Mouse (Mus musculus) stomach, embryonic 14.5 days (tissue): ENCODE data around the gene 2310011J03Rik. TPM values are rescaled to one million over a fixed set of nuclear protein-coding genes. Genes with fewer than 3 reads are reported as not detected.
A peak's percentile ranks its signal among the peaks of the same experiment; 100 is the strongest.

Experiments
- ATAC-seq: fragments of 200-750 bp; cut with Nextera tagmentation; 2 replicates; pipeline ENCODE4 v1.8.0; 2017; ENCODE audit warnings: low read depth, moderate TSS enrichment; ENCODE audit not compliant: insufficient number of reproducible peaks, insufficient read depth, low FRiP score
- H3K27ac ChIP-seq: fragments of 300-500 bp; sonication (generic); 2 replicates; pipeline ENCODE4 v1.5.1; 2014; ENCODE audit warnings: mild to moderate bottlenecking, low read length, moderate library complexity, mixed read lengths
- H3K27me3 ChIP-seq: fragments of 300-500 bp; sonication (generic); 2 replicates; pipeline ENCODE4 v1.6.1; 2014; ENCODE audit warnings: low read length, control low read depth, mixed read lengths; ENCODE audit not compliant: control insufficient read depth, insufficient read depth
- H3K36me3 ChIP-seq: fragments of 300-500 bp; sonication (generic); 2 replicates; pipeline ENCODE4 v1.6.1; 2014; ENCODE audit warnings: mild to moderate bottlenecking, control low read depth, low read length, moderate library complexity, mixed read lengths; ENCODE audit not compliant: control insufficient read depth, insufficient read depth
- H3K4me1 ChIP-seq: fragments of 300-500 bp; sonication (generic); 2 replicates; pipeline ENCODE4 v1.6.1; 2014; ENCODE audit warnings: low read length, control low read depth, mixed read lengths; ENCODE audit not compliant: control insufficient read depth, insufficient read depth
- H3K4me2 ChIP-seq: fragments of 300-500 bp; sonication (generic); replicated peaks from 2 replicates; pipeline ENCODE4 v1.6.1; 2014; ENCODE audit warnings: low read depth, low read length, control low read depth
- H3K4me3 ChIP-seq: fragments of 300-500 bp; sonication (generic); 2 replicates; pipeline ENCODE4 v1.5.1; 2014; ENCODE audit warnings: low read depth, low read length, control low read depth
- H3K9ac ChIP-seq: fragments of 300-500 bp; sonication (generic); replicated peaks from 2 replicates; pipeline ENCODE4 v1.6.1; 2014; ENCODE audit warnings: low read depth, mild to moderate bottlenecking, control low read depth, low read length, moderate library complexity, mixed read lengths
- H3K9me3 ChIP-seq: fragments of 300-500 bp; sonication (generic); 2 replicates; pipeline ENCODE4 v1.6.1; 2016; ENCODE audit warnings: low read depth, low read length, control low read depth; ENCODE audit not compliant: control insufficient read depth
- WGBS: fragments of 180-500 bp; shearing (Covaris S2); extraction: QIAGEN DNeasy Blood & Tissue Kit; methylation state at CpG from one replicate; pipeline ENCODE4 v1.1.7; 2014; 5-methylcytosine and 5-hydroxymethylcytosine counted together
- polyA plus RNA-seq: library from polyadenylated mRNA; unstranded; fragments of >200 nt; fragmentation: Nextera tagmentation; extraction: Ambion mirVana; gene quantifications from 2 replicates; pipeline ENCODE4 v1.2.1, GENCODE M21; 2014

Gene 2310011J03Rik
- polyA plus RNA-seq, result 39.6 and 43.0 TPM in 2 replicates

DNA sequence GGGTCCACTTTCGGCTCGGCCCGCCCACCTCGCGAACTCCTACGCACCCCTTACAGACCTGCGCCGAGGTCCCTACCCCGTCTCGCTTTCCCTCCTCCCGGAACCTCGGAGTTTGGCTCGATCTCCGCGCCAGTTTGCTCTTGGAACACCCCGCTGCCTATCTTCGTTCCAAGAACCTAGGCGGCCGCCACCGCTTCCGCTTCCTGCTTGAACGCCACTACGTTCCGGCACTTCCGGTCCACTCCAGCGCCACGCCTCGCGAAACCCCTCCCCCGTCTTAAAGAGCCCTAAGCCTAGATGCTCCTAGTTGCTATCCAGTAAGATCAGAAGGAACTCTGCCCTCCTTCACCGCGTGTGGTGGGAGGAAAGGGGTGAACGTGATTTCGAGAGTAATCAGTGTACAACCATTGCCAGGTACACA is at the start of gene 2310011J03Rik:
Gene 2310011J03Rik (minus strand): TSS at position 198 of the 421 bp plus-strand sequence.
- under 1% methylated on average over 34 of the region's 34 CpGs for WGBS
- Histone ChIP-seq H3K27me3 (peaks cover 16% of the 10 kb centered on the region), H3K4me1 (peaks cover 9% of the 10 kb centered on the region; the same call in 1 of the 2 replicates), H3K9ac (peak within 1 kb of the TSS; percentile 65), H3K27ac (peak within 1 kb of the TSS; percentile 68; the same call in 1 of the 2 replicates), H3K4me3 (peak within 1 kb of the TSS; percentile 93), H3K4me2 (peak within 1 kb of the TSS; percentile 77), H3K9me3 (no peaks in the 10 kb centered on the region), H3K36me3 (no peaks in the 10 kb centered on the region)
- peak; percentile 64 for ATAC-seq

- H3K27me3 ChIP-seq, result no peaks in the 10 kb centered on the region
- no peak overlapping the region for H3K27ac ChIP-seq
- no peak overlapping the region for H3K9ac ChIP-seq
- no peaks in the 10 kb centered on the region for H3K9me3 ChIP-seq
- H3K4me3 ChIP-seq, result no peak overlapping the region
- WGBS, result 81% methylated on average over 6 of the region's 6 CpGs
- no peak overlapping the region for H3K4me2 ChIP-seq
- H3K36me3 ChIP-seq, result no peaks in the 10 kb centered on the region
- H3K4me1 ChIP-seq, result no peaks in the 10 kb centered on the region
- no peak for ATAC-seq
These were observed 48.1 kb upstream of the 2310011J03Rik start for GRCm38 (mm10) chr10:80368392-80368791.

GRCm38 (mm10) chr10:80367954-80368353 is 47.6 kb upstream of the 2310011J03Rik start:
- H3K9me3 ChIP-seq, result no peaks in the 10 kb centered on the region
- H3K4me2 ChIP-seq, result no peak overlapping the region
- no peak overlapping the region for H3K9ac ChIP-seq
- H3K4me3 ChIP-seq, result no peak overlapping the region
- 61% methylated on average over 5 of the region's 5 CpGs for WGBS
- no peaks in the 10 kb centered on the region for H3K27me3 ChIP-seq
- no peak overlapping the region for H3K27ac ChIP-seq
- no peak for ATAC-seq
- no peaks in the 10 kb centered on the region for H3K4me1 ChIP-seq
- no peaks in the 10 kb centered on the region for H3K36me3 ChIP-seq

GRCm38 (mm10) chr10:80365736-80366135 is 45.4 kb upstream of the 2310011J03Rik start:
- no peaks in the 10 kb centered on the region for H3K36me3 ChIP-seq
- WGBS, result 62% methylated on average over 6 of the region's 6 CpGs

DNA sequence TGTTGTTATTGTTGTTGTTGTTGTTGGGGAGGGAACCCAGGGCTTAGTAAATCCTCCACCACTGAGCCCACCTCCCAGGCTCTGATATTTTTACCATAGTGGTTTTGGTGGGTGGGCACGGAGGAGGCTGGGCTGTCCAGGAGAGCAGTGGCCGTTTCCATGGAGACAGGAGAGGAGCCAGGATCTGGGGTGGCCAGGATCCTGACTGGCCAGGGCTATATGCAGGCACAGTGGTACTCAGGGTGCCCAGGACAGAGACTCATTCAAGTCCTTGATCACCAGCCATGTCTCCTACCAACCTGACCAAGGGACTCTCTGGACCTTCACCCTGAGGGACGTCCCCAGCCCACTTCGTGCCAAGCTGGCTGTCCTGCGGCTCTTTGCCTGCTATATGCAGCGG is 43.4 kb upstream of the 2310011J03Rik start:
- Histone ChIP-seq H3K27me3 (0 out of 2 replicates have a peak, but pooled peaks cover under 1% of the 10 kb centered on the region), H3K36me3 (no peaks in the 10 kb centered on the region), H3K9ac (no peak overlapping the region), H3K4me3 (no peak overlapping the region), H3K9me3 (no peaks in the 10 kb centered on the region), H3K4me2 (no peak overlapping the region), H3K4me1 (no peaks in the 10 kb centered on the region), H3K27ac (no peak overlapping the region)
- ATAC-seq, result no peak
- WGBS, result 32% methylated on average over 6 of the region's 6 CpGs

More at GRCm38 (mm10) chr10:80365736-80366135, 45.4 kb upstream of the 2310011J03Rik start:
- H3K4me3 ChIP-seq, result no peak overlapping the region
- no peak overlapping the region for H3K9ac ChIP-seq
- H3K9me3 ChIP-seq, result no peaks in the 10 kb centered on the region
- no peaks in the 10 kb centered on the region for H3K27me3 ChIP-seq
- H3K27ac ChIP-seq, result no peak overlapping the region
- no peaks in the 10 kb centered on the region for H3K4me1 ChIP-seq
- ATAC-seq, result no peak
- no peak overlapping the region for H3K4me2 ChIP-seq

DNA sequence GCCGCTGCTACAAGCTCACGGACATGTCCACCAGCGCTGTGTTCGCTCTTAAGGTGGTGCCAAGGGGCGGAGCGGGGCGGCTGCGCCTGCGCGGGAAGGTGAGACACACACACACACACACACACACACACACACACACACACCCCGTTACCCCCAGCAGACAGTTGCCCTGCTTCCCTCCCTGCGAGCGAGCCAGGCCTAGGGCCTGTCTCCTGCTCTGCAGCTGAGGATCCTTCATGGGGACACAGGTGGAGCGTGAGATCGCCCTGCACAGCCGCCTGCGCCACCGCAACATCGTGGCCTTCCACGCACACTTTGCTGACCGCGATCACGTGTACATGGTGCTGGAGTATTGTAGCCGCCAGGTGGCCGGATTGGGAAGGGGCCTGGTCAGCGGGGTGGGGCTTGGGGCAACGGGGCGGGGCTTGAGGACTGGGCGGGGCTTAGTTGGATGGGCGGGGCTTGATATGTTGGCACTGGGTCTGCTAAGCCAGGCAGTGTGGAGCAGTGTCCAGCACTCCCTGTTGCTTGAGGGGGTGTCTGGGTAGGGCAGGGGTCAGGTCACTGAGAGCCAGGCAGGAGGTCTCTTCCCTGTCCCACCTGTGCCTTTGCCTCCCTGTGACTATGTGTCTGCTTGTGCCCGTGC is 37.8 kb upstream of the 2310011J03Rik start:
- no peak overlapping the region for H3K27ac ChIP-seq
- no peaks in the 10 kb centered on the region for H3K9me3 ChIP-seq
- peaks cover 40% of the 10 kb centered on the region for H3K27me3 ChIP-seq
- H3K4me1 ChIP-seq, result peaks cover 9% of the 10 kb centered on the region; the same call in 1 of the 2 replicates
- H3K9ac ChIP-seq, result no peak overlapping the region
- ATAC-seq, result peak; percentile 26
- 6% methylated on average over 31 of the region's 31 CpGs for WGBS
- peak overlapping the region; percentile 35 for H3K4me2 ChIP-seq
- 0 out of 2 replicates have a peak overlapping the region, but pooled peaks have one; percentile 12 for H3K4me3 ChIP-seq
- H3K36me3 ChIP-seq, result no peaks in the 10 kb centered on the region

- Histone ChIP-seq H3K36me3 (no peaks in the 10 kb centered on the region), H3K9ac (no peak overlapping the region), H3K27ac (no peak overlapping the region), H3K4me2 (peak overlapping the region; percentile 35), H3K9me3 (no peaks in the 10 kb centered on the region), H3K4me1 (peaks cover 9% of the 10 kb centered on the region; the same call in 1 of the 2 replicates), H3K4me3 (peak overlapping the region; percentile 12; the same call in 1 of the 2 replicates), H3K27me3 (peaks cover 47% of the 10 kb centered on the region)
- WGBS, result 30% methylated on average over 7 of the region's 7 CpGs
- ATAC-seq, result 0 out of 2 replicates have a peak, but pooled peaks have one; percentile 3
These were observed 37.0 kb upstream of the 2310011J03Rik start for GRCm38 (mm10) chr10:80357336-80357735.

DNA sequence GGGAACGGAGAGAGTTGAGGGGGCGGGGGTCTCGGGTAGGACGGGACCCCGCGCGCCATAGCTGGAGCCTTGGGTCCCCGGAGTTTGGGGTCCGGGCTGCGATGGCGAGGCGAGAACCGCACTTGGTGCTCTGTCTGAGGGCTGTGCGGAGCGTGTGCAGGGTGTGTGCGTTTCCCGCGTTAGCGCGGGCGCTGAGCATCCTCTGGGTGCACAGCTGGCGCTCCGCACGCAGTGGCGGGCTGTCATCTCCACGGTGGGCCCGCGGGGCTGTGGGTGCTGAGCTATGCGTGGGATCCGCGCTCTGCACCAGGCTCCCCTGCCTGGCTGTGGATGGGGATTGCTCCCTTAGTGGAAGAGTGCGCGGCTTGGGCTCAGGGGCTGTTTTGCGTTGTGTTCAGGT is 36.4 kb upstream of the 2310011J03Rik start:
- H3K36me3 ChIP-seq, result no peaks in the 10 kb centered on the region
- peaks cover 9% of the 10 kb centered on the region; the same call in 1 of the 2 replicates for H3K4me1 ChIP-seq
- no peak for ATAC-seq
- 3% methylated on average over 34 of the region's 34 CpGs for WGBS
- H3K27me3 ChIP-seq, result peaks cover 48% of the 10 kb centered on the region
- H3K9ac ChIP-seq, result no peak overlapping the region
- H3K9me3 ChIP-seq, result no peaks in the 10 kb centered on the region
- peak overlapping the region; percentile 31 for H3K4me3 ChIP-seq
- H3K27ac ChIP-seq, result no peak overlapping the region
- peak overlapping the region; percentile 47 for H3K4me2 ChIP-seq
